In genomic region chr7:72836457-72836985, GRCm38 (mm10) we compare ENCODE assay signal across 27 mouse cellular contexts.
DNase-seq lines count a peak whose midpoint lies in the region; ATAC-seq lines count a peak whose summit lies in the region.
"Had no signal": no experiment of that assay in that cellular context is flagged by ENCODE, and none has a peak within 500 bp of the region (broad histone marks: within the 10 kb centered on the region; RNA-seq: fewer than 3 reads in every experiment).

No protein-coding gene starts in this region.

- DNase-seq in heart, adult 11 months: peak; percentile 43
- DNase-seq in heart, adult 9 months (ENCODE audit: low spot score in 2 of 2): no peak
- no peak for DNase-seq in midbrain, embryonic 11.5 days (ENCODE audit: low spot score, missing footprints)
- DNase-seq: B cell, adult 2 months; cerebellum, adult 8-10 months; cerebellum, postnatal 36 days; heart, postnatal 14 days; kidney, adult 2 months; kidney, postnatal 36 days; lung, embryonic 14.5 days; right cerebral cortex, adult 18-20 months; spleen, adult 18-20 months; thymus, postnatal 25 days had no signal

- H3K27me3 ChIP-seq in midbrain, embryonic 11.5 days (ENCODE audit: control insufficient read depth, insufficient read depth, low read length): no peaks in the 10 kb centered on the region
- H3K27me3 ChIP-seq in midbrain, embryonic 16.5 days (ENCODE audit: control insufficient read depth, insufficient read depth, low read depth, low read length): no peaks in the 10 kb centered on the region
- H3K27me3 ChIP-seq in midbrain, embryonic 12.5 days: no peaks in the 10 kb centered on the region
- H3K27me3 ChIP-seq in midbrain, embryonic 15.5 days (replicated peaks): no peaks in the 10 kb centered on the region
- H3K27me3 ChIP-seq: CH12.LX; forebrain, embryonic 15.5 days; hindbrain, embryonic 15.5 days; intestine, embryonic 15.5 days; limb, embryonic 12.5 days; liver, embryonic 15.5 days had no signal

- H3K9me3 ChIP-seq in midbrain, embryonic 11.5 days (ENCODE audit: control insufficient read depth, low read length): peaks cover 3% of the 10 kb centered on the region; the same call in 1 of the 2 replicates
- H3K9me3 ChIP-seq in midbrain, embryonic 16.5 days (replicated peaks; ENCODE audit: control insufficient read depth, low read length, poor library complexity, severe bottlenecking): no peaks in the 10 kb centered on the region; the same call in 1 of the 2 replicates
- H3K9me3 ChIP-seq in midbrain, embryonic 12.5 days: peaks cover 4% of the 10 kb centered on the region; the same call in 1 of the 2 replicates
- no peaks in the 10 kb centered on the region for H3K9me3 ChIP-seq in midbrain, embryonic 15.5 days
- H3K9me3 ChIP-seq: forebrain, embryonic 15.5 days; hindbrain, embryonic 15.5 days; intestine, embryonic 15.5 days; limb, embryonic 12.5 days had no signal

- H3K36me3 ChIP-seq in midbrain, embryonic 11.5 days (ENCODE audit: control insufficient read depth, insufficient read depth, low read length): no peaks in the 10 kb centered on the region
- no peaks in the 10 kb centered on the region for H3K36me3 ChIP-seq in midbrain, embryonic 16.5 days (ENCODE audit: control insufficient read depth, insufficient read depth, low read length)
- H3K36me3 ChIP-seq in midbrain, embryonic 12.5 days: no peaks in the 10 kb centered on the region
- H3K36me3 ChIP-seq in midbrain, embryonic 15.5 days (replicated peaks): no peaks in the 10 kb centered on the region
- H3K36me3 ChIP-seq: forebrain, embryonic 15.5 days; hindbrain, embryonic 15.5 days; intestine, embryonic 15.5 days; limb, embryonic 12.5 days; liver, embryonic 15.5 days had no signal

- peak; percentile 82 for ATAC-seq in midbrain, embryonic 11.5 days (ENCODE audit: low FRiP score)
- no peak for ATAC-seq in midbrain, embryonic 16.5 days
- peak; percentile 74 for ATAC-seq in midbrain, embryonic 12.5 days (ENCODE audit: low FRiP score, low read depth)
- no peak for ATAC-seq in midbrain, embryonic 15.5 days (replicated peaks)
- ATAC-seq in CD4-positive, CD25-positive, alpha-beta regulatory T cell, adult 4 months: no peak
- ATAC-seq: forebrain, embryonic 15.5 days; intestine, embryonic 15.5 days had no signal

- peaks cover 33% of the 10 kb centered on the region for H3K4me1 ChIP-seq in midbrain, embryonic 11.5 days (ENCODE audit: control insufficient read depth, insufficient read depth, low read length)
- H3K4me1 ChIP-seq in midbrain, embryonic 16.5 days (ENCODE audit: control insufficient read depth, insufficient read depth, low read length): peaks cover 19% of the 10 kb centered on the region
- H3K4me1 ChIP-seq in midbrain, embryonic 12.5 days: peaks cover 33% of the 10 kb centered on the region
- peaks cover 21% of the 10 kb centered on the region for H3K4me1 ChIP-seq in midbrain, embryonic 15.5 days
- H3K4me1 ChIP-seq: intestine, embryonic 15.5 days; limb, embryonic 12.5 days; liver, embryonic 15.5 days had no signal

- no peak overlapping the region for H3K4me3 ChIP-seq in midbrain, embryonic 11.5 days (ENCODE audit: low read depth, low read length)
- no peak overlapping the region for H3K4me3 ChIP-seq in midbrain, embryonic 16.5 days (ENCODE audit: low read depth, low read length)
- H3K4me3 ChIP-seq in midbrain, embryonic 12.5 days: no peak overlapping the region
- no peak overlapping the region for H3K4me3 ChIP-seq in midbrain, embryonic 15.5 days
- H3K4me3 ChIP-seq: erythroblast, embryonic 14.5 days; forebrain, embryonic 15.5 days; hindbrain, embryonic 15.5 days; intestine, embryonic 15.5 days; layer of hippocampus, adult 2 months; left cerebral cortex, adult 2 months; limb, embryonic 12.5 days; liver, embryonic 15.5 days; myocyte had no signal

- WGBS in midbrain, embryonic 11.5 days: 20% methylated on average over 6 of the region's 6 CpGs
- 13% methylated on average over 6 of the region's 6 CpGs for WGBS in midbrain, embryonic 16.5 days
- 17% methylated on average over 6 of the region's 6 CpGs for WGBS in midbrain, embryonic 12.5 days
- 13% methylated on average over 6 of the region's 6 CpGs for WGBS in midbrain, embryonic 15.5 days

- no peak overlapping the region for H3K4me2 ChIP-seq in midbrain, embryonic 11.5 days
- no peak overlapping the region for H3K4me2 ChIP-seq in midbrain, embryonic 16.5 days (ENCODE audit: low read length)
- no peak overlapping the region for H3K4me2 ChIP-seq in midbrain, embryonic 12.5 days (replicated peaks)
- no peak overlapping the region for H3K4me2 ChIP-seq in midbrain, embryonic 15.5 days
- H3K4me2 ChIP-seq: forebrain, embryonic 15.5 days; hindbrain, embryonic 15.5 days; intestine, embryonic 15.5 days; limb, embryonic 12.5 days; liver, embryonic 15.5 days; lung, embryonic 14.5 days had no signal

- H3K27ac ChIP-seq in midbrain, embryonic 11.5 days (ENCODE audit: low read depth, low read length): peak overlapping the region; percentile 70
- no peak overlapping the region for H3K27ac ChIP-seq in midbrain, embryonic 16.5 days (ENCODE audit: low read length)
- peak overlapping the region; percentile 85 for H3K27ac ChIP-seq in midbrain, embryonic 12.5 days (replicated peaks)
- H3K27ac ChIP-seq in midbrain, embryonic 15.5 days: peak overlapping the region; percentile 28; the same call in 1 of the 2 replicates
- H3K27ac ChIP-seq: forebrain, embryonic 15.5 days; intestine, embryonic 15.5 days; layer of hippocampus, adult 2 months; left cerebral cortex, adult 2 months; limb, embryonic 12.5 days; liver, embryonic 15.5 days had no signal

- no peak overlapping the region for H3K9ac ChIP-seq in midbrain, embryonic 11.5 days (ENCODE audit: low read length)
- H3K9ac ChIP-seq in midbrain, embryonic 16.5 days (ENCODE audit: low read depth, low read length): no peak overlapping the region
- H3K9ac ChIP-seq in midbrain, embryonic 12.5 days (replicated peaks): no peak overlapping the region
- no peak overlapping the region for H3K9ac ChIP-seq in midbrain, embryonic 15.5 days
- H3K9ac ChIP-seq: forebrain, embryonic 15.5 days; hindbrain, embryonic 15.5 days; intestine, embryonic 15.5 days; limb, embryonic 12.5 days; liver, embryonic 15.5 days; lung, embryonic 14.5 days had no signal

Comparison
In these comparisons a context has a peak if more than half of its experiments do, and no peak if none do; other contexts are left out.
1. ATAC-seq: peak in midbrain, embryonic 11.5 days (single experiment) and midbrain, embryonic 12.5 days (single experiment); none in midbrain, embryonic 16.5 days (single experiment), midbrain, embryonic 15.5 days (single experiment) and CD4-positive, CD25-positive, alpha-beta regulatory T cell, adult 4 months (single experiment).